Mouse (Mus musculus): Measurements from ENCODE around the gene 6330403K07Rik. TPM values are rescaled to one million over a fixed set of nuclear protein-coding genes. Genes with fewer than 3 reads are reported as not detected.

6330403K07Rik gene
- polyA plus RNA-seq, 1 experiment, result 0.06 TPM

- H3K27me3 ChIP-seq (ENCODE audit: control insufficient read depth, insufficient read depth, insufficient read length), result no peaks in the 10 kb centered on the region
- peaks cover 39% of the 10 kb centered on the region for H3K36me3 ChIP-seq (ENCODE audit: control insufficient read depth, insufficient read depth)
- peak within 1 kb of the TSS; percentile 65 for H3ac ChIP-seq (ENCODE audit: control insufficient read depth, insufficient read length, low read depth)
- H3K79me2 ChIP-seq (ENCODE audit: control insufficient read depth, insufficient read depth), result peaks cover 49% of the 10 kb centered on the region
- TF ChIP-seq MYOD1 (IDR thresholded peaks at IDR 0.05; ENCODE audit: control insufficient read depth, insufficient read length, low read depth) (no peak), USF1 (IDR thresholded peaks at IDR 0.05; ENCODE audit: low read depth) (peak; percentile 77), CEBPB (IDR thresholded peaks at IDR 0.05; ENCODE audit: low read depth) (peak; percentile 93), MYOG (IDR thresholded peaks at IDR 0.05; ENCODE audit: control insufficient read depth, extremely low read depth, insufficient read length) (no peak), CTCF (IDR thresholded peaks at IDR 0.05; ENCODE audit: control insufficient read depth, insufficient read depth, insufficient read length) (no peak), MAX (IDR thresholded peaks at IDR 0.05) (peak; percentile 100), FOSL1 (IDR thresholded peaks at IDR 0.05; ENCODE audit: insufficient read depth, low read length, poor library complexity, severe bottlenecking) (no peak)
- H3K79me3 ChIP-seq (ENCODE audit: low read depth), result peaks cover 41% of the 10 kb centered on the region
- peak within 1 kb of the TSS; percentile 96 for H3K4me3 ChIP-seq (ENCODE audit: insufficient read depth, poor library complexity, severe bottlenecking)
Observed at GRCm38 (mm10) chr11:71004316-71004773, 29.0 kb downstream of the 6330403K07Rik start, which contains the start of gene Dhx33. Gene Dhx33 (minus strand): TSS chr11:71004437.

GRCm38 (mm10) chr11:71003611-71004315, 29.6 kb downstream of the 6330403K07Rik start:
- peaks cover 43% of the 10 kb centered on the region for H3K79me3 ChIP-seq (ENCODE audit: low read depth)
- TF ChIP-seq CTCF (IDR thresholded peaks at IDR 0.05; ENCODE audit: control insufficient read depth, insufficient read depth, insufficient read length) (no peak), MYOD1 (IDR thresholded peaks at IDR 0.05; ENCODE audit: control insufficient read depth, insufficient read length, low read depth) (no peak), FOSL1 (IDR thresholded peaks at IDR 0.05; ENCODE audit: insufficient read depth, low read length, poor library complexity, severe bottlenecking) (no peak)

GRCm38 (mm10) chr11:71001167-71001566, 32.1 kb downstream of the 6330403K07Rik start:
- H3K4me3 ChIP-seq (ENCODE audit: insufficient read depth, poor library complexity, severe bottlenecking), result no peak overlapping the region
- H3ac ChIP-seq (ENCODE audit: control insufficient read depth, insufficient read length, low read depth), result no peak overlapping the region
- H3K79me3 ChIP-seq (ENCODE audit: low read depth), result peaks cover 43% of the 10 kb centered on the region
- H3K79me2 ChIP-seq (ENCODE audit: control insufficient read depth, insufficient read depth), result peaks cover 57% of the 10 kb centered on the region
- H3K27me3 ChIP-seq (ENCODE audit: control insufficient read depth, insufficient read depth, insufficient read length), result no peaks in the 10 kb centered on the region
- TF ChIP-seq CTCF (IDR thresholded peaks at IDR 0.05; ENCODE audit: control insufficient read depth, insufficient read depth, insufficient read length) (no peak), FOSL1 (IDR thresholded peaks at IDR 0.05; ENCODE audit: insufficient read depth, low read length, poor library complexity, severe bottlenecking) (no peak), MAX (IDR thresholded peaks at IDR 0.05) (no peak), MYOG (IDR thresholded peaks at IDR 0.05; ENCODE audit: control insufficient read depth, extremely low read depth, insufficient read length) (no peak), USF1 (IDR thresholded peaks at IDR 0.05; ENCODE audit: low read depth) (no peak), MYOD1 (IDR thresholded peaks at IDR 0.05; ENCODE audit: control insufficient read depth, insufficient read length, low read depth) (no peak), CEBPB (IDR thresholded peaks at IDR 0.05; ENCODE audit: low read depth) (no peak)
- H3K36me3 ChIP-seq (ENCODE audit: control insufficient read depth, insufficient read depth), result peaks cover 57% of the 10 kb centered on the region

More at GRCm38 (mm10) chr11:71003611-71004315, 29.6 kb downstream of the 6330403K07Rik start:
- Histone ChIP-seq H3ac (ENCODE audit: control insufficient read depth, insufficient read length, low read depth) (peak overlapping the region; percentile 65), H3K4me3 (ENCODE audit: insufficient read depth, poor library complexity, severe bottlenecking) (peak overlapping the region; percentile 96), H3K79me2 (ENCODE audit: control insufficient read depth, insufficient read depth) (peaks cover 54% of the 10 kb centered on the region), H3K36me3 (ENCODE audit: control insufficient read depth, insufficient read depth) (peaks cover 42% of the 10 kb centered on the region), H3K27me3 (ENCODE audit: control insufficient read depth, insufficient read depth, insufficient read length) (no peaks in the 10 kb centered on the region)

GRCm38 (mm10) chr11:70982557-70983228, 50.6 kb downstream of the 6330403K07Rik start, which contains the start of gene C1qbp:
Gene C1qbp (minus strand): TSS chr11:70983026.
- Histone ChIP-seq H3K79me2 (ENCODE audit: control insufficient read depth, insufficient read depth) (peaks cover 49% of the 10 kb centered on the region), H3K4me3 (ENCODE audit: insufficient read depth, poor library complexity, severe bottlenecking) (peak within 1 kb of the TSS; percentile 90), H3K27me3 (ENCODE audit: control insufficient read depth, insufficient read depth, insufficient read length) (no peaks in the 10 kb centered on the region), H3ac (ENCODE audit: control insufficient read depth, insufficient read length, low read depth) (peak within 1 kb of the TSS; percentile 88), H3K36me3 (ENCODE audit: control insufficient read depth, insufficient read depth) (peaks cover 81% of the 10 kb centered on the region), H3K79me3 (ENCODE audit: low read depth) (peaks cover 32% of the 10 kb centered on the region)
- no peak for TF ChIP-seq CEBPB (IDR thresholded peaks at IDR 0.05; ENCODE audit: low read depth)
- peak; percentile 97 for TF ChIP-seq CTCF (IDR thresholded peaks at IDR 0.05; ENCODE audit: control insufficient read depth, insufficient read depth, insufficient read length)
- peak; percentile 97 for TF ChIP-seq MAX (IDR thresholded peaks at IDR 0.05)
- TF ChIP-seq USF1 (IDR thresholded peaks at IDR 0.05; ENCODE audit: low read depth), result peak; percentile 53
- no peak for TF ChIP-seq MYOD1 (IDR thresholded peaks at IDR 0.05; ENCODE audit: control insufficient read depth, insufficient read length, low read depth)

- H3K4me3 ChIP-seq (ENCODE audit: insufficient read depth, poor library complexity, severe bottlenecking), result peak overlapping the region; percentile 90
- H3K27me3 ChIP-seq (ENCODE audit: control insufficient read depth, insufficient read depth, insufficient read length), result no peaks in the 10 kb centered on the region
- peaks cover 49% of the 10 kb centered on the region for H3K79me2 ChIP-seq (ENCODE audit: control insufficient read depth, insufficient read depth)
- H3ac ChIP-seq (ENCODE audit: control insufficient read depth, insufficient read length, low read depth), result peak overlapping the region; percentile 71
- H3K79me3 ChIP-seq (ENCODE audit: low read depth), result peaks cover 32% of the 10 kb centered on the region
- TF ChIP-seq FOSL1 (IDR thresholded peaks at IDR 0.05; ENCODE audit: insufficient read depth, low read length, poor library complexity, severe bottlenecking) (no peak), CEBPB (IDR thresholded peaks at IDR 0.05; ENCODE audit: low read depth) (peak; percentile 71)
- H3K36me3 ChIP-seq (ENCODE audit: control insufficient read depth, insufficient read depth), result peaks cover 81% of the 10 kb centered on the region
Observed at GRCm38 (mm10) chr11:70982030-70982429, 51.3 kb downstream of the 6330403K07Rik start.

Other genes with a start within 250 kb of the 6330403K07Rik start
- not detected for gene Scimp, start 220.9 kb downstream of the 6330403K07Rik start, polyA plus RNA-seq (2012; fragmentation: generic; extraction: Trizol)
- gene Rabep1, start 188.7 kb downstream of the 6330403K07Rik start, polyA plus RNA-seq (2012; fragmentation: generic; extraction: Trizol), result 11.9 TPM
- gene Nup88, start 63.5 kb downstream of the 6330403K07Rik start, polyA plus RNA-seq (2012; fragmentation: generic; extraction: Trizol), result 57.1 TPM
- gene Rpain, start 63.3 kb downstream of the 6330403K07Rik start, polyA plus RNA-seq (2012; fragmentation: generic; extraction: Trizol), result 34.4 TPM
- gene C1qbp, start 50.5 kb downstream of the 6330403K07Rik start, polyA plus RNA-seq (2012; fragmentation: generic; extraction: Trizol), result 386 TPM
- 14.9 TPM for gene Dhx33, start 29.1 kb downstream of the 6330403K07Rik start, polyA plus RNA-seq (2012; fragmentation: generic; extraction: Trizol)
- gene Mis12, start 13.9 kb downstream of the 6330403K07Rik start, polyA plus RNA-seq (2012; fragmentation: generic; extraction: Trizol), result 18.4 TPM
- 38.5 TPM for gene Derl2, start 13.7 kb downstream of the 6330403K07Rik start, polyA plus RNA-seq (2012; fragmentation: generic; extraction: Trizol)
- not detected for gene Nlrp1a, start 111.2 kb upstream of the 6330403K07Rik start, polyA plus RNA-seq (2012; fragmentation: generic; extraction: Trizol)
- gene Nlrp1b, start 197.2 kb upstream of the 6330403K07Rik start, polyA plus RNA-seq (2012; fragmentation: generic; extraction: Trizol), result not detected